Mouse (Mus musculus) left cerebral cortex, postnatal 4 days (tissue): ENCODE measurements around the gene Vmn1r224. TPM values are rescaled to one million over a fixed set of nuclear protein-coding genes. Genes with fewer than 3 reads are reported as not detected.

Experiments used
- DNase-seq: peaks from one replicate; pipeline ENCODE4 v3.0.0-alpha.2; 2022
- intact Hi-C: fragments of 180-260 bp; cut with DNase I; formaldehyde crosslinking; loops from one replicate; pipeline ENCODE4 v1.15.1; 2025
- total RNA-seq, 2 experiments: library from RNA; stranded (reverse); gene quantifications; 2 replicates each; pipeline ENCODE4 v1.2.3; 2021

The Vmn1r224 gene
- total RNA-seq = not detected

- DNase-seq = no peak
- intact Hi-C loops = no loop called here
Observed at GRCm38 (mm10) chr17:20413846-20414245, at the start of gene Vmn1r224. Gene Vmn1r224, plus strand, starts transcription at chr17:20414146.

GRCm38 (mm10) chr17:20399105-20399504 lies 14.8 kb upstream of the Vmn1r224 start:
- intact Hi-C loops = no loop called here
- DNase-seq = no peak

GRCm38 (mm10) chr17:20439263-20439662 lies 25.3 kb downstream of the Vmn1r224 start:
- intact Hi-C loops = no loop called here
- no peak for DNase-seq

- DNase-seq = no peak
- intact Hi-C loops = no loop called here
Observed at GRCm38 (mm10) chr17:20473311-20473710, 59.4 kb downstream of the Vmn1r224 start.

Other genes starting within 250 kb of the Vmn1r224 start
- gene Fpr-rs6, start 231.0 kb upstream of the Vmn1r224 start, total RNA-seq = not detected
- not detected for gene Vmn2r105, start 179.1 kb upstream of the Vmn1r224 start, total RNA-seq
- gene Vmn2r106, start 128.6 kb upstream of the Vmn1r224 start, total RNA-seq = not detected
- not detected for gene Vmn2r107, start 68.9 kb upstream of the Vmn1r224 start, total RNA-seq
- gene Vmn2r108, start 67.2 kb downstream of the Vmn1r224 start, total RNA-seq = under 1 TPM in 1 of 2 experiments, not detected in 1; 0.04 TPM
- not detected for gene Vmn1r225, start 84.0 kb downstream of the Vmn1r224 start, total RNA-seq
- not detected for gene Vmn2r109, start 150.6 kb downstream of the Vmn1r224 start, total RNA-seq
- not detected for gene Vmn2r110, start 182.3 kb downstream of the Vmn1r224 start, total RNA-seq
- gene Fpr-rs3, start 210.7 kb downstream of the Vmn1r224 start, total RNA-seq = not detected